Mouse (Mus musculus) B cell, adult 2 months (primary cell): ENCODE measurements around the gene Rdh8.
A peak's percentile ranks its signal among the peaks of the same experiment; 100 is the strongest.

Experiments
- DNase-seq, 2 experiments: peaks; one replicate each; pipeline ENCODE4 v3.0.0; 2022

Rdh8 gene

DNA sequence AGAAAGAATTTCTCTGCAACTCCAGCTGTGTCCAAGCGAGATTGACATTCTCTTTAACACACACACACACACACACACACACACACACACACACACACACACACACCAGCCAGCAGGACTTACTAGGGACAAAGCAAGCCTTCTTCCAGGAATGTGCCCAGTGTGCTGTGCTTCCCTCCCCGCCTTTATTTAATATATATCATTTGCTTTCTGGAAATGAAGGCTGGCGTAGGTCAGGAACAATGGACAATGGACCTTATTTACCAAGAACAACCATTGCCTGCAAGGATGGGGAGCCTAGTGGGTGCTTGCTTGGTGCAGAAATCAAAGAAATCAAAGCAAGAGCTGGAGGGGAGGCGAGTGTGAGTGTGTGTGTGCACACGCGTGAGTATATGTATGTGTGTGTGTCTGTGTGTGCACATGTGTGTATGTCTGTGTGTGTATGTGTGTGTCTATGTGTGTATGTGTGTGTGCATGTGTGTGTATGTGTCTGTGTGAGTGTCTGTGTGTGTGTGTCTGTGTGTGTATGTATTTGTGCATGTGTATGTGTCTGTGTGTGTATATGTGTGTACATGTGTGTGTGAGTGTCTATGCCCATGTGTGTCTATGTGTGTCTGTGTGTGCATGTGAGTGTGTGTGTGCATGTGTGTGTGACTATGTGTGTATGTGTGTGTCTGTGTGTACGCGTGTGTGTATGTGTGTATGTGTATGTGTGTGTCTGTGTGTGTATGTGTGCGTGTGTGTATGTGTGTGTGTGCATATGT, 19.1 kb downstream of the Rdh8 start:
- DNase-seq = no peak

DNA sequence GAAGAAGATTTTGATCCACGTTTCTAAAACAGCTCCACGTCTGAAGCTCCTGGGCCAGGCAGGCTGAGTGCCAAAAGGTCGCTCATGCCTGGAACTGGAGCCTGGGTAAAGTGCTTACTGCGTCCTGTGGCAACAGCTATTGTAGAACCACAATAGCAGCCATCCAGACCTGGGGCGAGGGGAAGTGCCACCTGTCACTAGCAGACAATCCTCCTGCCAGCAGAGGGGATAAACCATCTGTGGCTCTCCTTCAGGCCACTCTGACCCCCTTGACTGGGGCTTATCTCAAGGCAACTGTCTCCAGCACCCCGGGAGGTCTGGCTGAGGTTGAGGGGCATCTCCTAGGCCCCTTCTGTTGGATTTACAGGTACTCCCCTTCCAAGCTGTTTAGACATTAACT, 20.6 kb downstream of the Rdh8 start:
- DNase-seq = no peak

DNA sequence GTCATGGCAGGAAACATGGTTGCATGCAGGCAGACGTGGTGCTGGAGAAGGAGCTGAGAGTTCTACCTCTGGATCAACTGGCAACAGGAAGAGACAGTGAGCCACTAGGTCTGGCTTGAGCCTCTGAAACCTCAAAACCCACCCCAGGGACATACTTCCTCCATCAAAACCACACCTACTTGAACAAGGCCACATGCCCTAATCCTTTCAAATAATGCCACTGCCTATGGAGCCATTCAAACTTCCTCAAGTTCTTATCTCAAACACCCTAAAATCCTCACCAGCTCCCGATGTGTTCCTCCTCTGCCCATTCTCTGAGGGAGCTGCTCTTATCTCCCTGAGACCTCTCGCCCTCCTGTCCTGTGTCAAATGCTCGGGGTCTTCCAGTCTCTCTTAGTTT, 23.9 kb downstream of the Rdh8 start:
- DNase-seq = no peak

DNA sequence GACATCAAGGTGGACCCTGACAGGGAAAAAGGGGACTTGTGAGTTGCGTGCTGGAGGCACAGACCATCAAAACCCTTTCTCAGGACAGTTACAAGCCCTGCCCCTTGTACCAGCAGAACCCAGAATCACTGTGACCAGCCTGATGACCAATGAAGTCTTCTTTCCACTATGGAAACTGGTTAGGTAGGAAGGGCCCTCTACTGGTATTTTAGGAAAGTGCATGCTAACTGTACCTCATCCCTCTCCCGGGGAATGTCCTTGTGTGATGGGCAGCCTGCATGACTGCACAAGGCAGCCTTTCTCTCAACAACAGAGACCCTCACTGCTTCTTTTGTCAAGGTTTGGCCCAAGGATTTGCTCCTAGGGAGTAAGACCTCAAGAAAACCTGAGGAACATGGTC, 24.4 kb downstream of the Rdh8 start:
- no peak for DNase-seq

DNA sequence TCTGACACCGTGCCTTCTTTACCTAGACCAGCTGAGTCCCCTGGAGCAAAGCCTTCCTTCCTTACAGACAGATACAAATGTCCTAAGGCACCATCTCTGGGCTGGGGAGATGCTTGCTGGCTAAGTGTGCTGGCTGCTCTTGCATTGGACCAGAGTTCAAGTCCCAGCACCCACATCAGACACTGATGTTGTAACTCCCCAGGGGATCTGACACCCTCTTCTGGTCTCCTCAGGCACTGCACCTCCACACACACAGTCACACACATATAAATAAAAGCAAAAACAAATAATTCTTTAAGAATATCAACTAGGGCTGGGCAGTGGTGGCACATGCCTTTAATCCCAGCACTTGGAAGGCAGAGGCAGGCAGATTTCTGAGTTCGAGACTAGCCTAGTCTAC, 31.9 kb downstream of the Rdh8 start:
- DNase-seq = no peak

DNA sequence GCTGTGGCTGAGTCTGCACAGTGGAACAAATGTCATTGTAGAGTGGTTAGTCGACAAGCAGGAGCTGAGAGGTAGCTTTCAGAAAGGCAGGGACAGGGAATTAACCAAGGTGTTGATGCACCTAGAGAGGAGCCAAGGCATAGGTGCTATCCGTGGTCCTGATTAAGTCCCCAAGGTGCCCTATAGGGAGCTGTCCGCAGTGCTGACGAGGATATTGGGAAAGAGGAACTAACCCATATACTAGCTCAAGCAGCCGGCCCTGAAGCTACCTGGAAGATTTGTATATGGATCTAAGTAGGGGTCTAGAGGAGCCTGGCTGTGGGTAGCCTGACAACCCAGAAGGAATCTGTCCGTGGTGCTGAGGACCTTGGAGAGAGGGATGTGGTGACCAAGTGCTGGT, 38.8 kb downstream of the Rdh8 start:
- DNase-seq = peak; percentile 80 to 82

DNA sequence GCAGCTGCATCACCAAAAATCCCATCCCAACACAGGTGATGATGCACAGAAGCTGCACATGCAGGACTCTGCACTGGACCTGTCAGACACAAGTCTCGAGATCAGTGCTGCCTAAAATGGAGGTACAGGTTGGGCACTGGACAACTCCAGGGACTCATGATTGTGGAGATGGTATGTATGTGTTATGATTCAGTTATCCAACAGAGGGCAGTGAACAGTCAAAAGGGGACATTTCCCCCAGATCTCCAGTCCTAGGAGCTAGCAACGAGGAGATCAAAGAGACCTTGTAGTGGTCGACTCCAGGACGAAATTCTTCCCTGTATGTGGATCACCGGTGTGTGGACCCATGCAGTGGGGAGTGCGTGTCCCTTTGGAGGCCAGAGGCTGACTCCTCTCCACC, 41.6 kb downstream of the Rdh8 start:
- no peak for DNase-seq

DNA sequence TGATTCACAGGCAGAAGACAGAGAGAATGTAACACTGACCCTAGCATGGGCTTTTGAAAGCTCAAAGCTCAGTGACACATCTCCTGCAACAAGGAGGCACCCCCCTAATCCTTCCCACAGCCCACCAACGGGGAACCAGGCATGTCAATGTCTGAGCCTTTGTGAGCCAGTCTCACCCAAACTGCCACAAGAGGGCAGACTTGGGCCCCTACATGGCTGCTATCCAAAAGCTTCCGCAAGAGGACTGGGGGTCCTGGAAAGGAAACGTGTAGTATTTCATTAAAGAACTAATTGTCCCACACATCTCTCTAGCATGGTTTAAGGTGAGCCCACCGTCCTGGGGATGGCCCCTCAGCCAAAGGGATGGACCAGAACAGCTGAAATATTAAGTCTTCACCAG, 43.5 kb downstream of the Rdh8 start:
- peak; percentile 52 to 54 for DNase-seq

DNA sequence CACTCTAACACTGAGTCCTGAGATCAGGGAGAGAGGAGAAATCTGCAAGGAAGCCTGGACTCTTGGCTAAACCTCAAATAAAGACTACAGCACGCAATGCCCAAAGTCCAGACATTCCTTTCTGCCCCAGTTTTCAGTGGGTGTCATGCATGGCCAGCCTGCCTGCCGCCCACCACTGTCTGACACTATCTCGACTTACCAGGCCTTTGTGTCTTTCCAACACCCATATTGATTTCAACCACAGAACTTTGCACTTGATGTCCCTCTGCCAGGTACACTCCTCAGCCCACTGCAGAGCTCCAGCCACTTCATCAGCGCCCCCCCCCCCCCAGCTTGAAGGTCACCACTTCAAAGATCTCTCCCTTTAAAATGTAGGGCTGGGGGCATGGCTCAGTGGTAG, 43.9 kb downstream of the Rdh8 start:
- no peak for DNase-seq

DNA sequence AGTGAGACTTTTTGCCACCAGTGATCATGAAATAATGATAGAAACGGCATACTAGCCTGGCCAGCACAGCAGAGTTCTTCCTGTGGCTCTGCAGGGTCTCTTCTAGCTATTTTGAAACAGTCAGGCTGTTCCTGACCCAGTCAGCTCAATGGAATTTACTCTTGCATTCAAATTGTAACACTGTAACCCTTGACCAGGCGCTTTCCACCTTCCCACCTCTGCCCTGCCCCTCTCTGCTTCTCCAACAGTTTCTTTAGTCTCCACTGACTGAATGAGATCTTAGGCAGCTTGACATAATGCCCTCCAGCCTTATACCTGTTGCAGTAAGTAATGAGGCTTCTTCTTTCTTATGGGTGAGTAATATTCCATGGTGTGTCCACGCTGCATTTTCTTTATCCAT, 48.6 kb downstream of the Rdh8 start:
- DNase-seq = no peak

DNA sequence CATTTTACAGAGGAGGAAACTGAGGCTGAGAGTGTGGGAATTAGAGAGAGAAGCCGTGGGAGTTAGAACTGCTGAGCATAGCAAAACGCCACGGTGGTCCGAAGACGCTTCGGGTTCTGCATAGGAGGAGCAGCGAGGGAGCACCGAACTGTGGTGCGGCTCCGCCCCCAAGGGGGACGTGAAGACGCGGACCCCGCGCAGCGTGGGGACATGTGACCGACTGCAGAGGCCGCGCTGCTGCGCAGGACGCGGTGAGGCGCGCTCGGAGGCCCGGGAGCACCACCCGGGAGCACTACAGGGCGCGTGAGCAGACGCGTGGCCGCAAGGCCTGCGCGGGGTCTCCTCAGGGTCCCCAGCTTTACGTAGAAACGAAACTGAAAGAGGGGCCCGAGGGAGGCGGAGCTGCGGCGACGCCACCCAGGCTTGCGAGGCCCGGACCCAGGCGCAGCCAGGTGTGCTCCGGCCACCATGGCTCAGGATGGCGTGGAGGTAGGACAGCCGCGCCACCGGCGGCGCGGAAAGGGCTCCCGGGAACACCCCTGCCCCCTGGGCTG, 50.2 kb downstream of the Rdh8 start, which contains the start of gene A230050P20Rik:
Gene A230050P20Rik (plus strand): TSS at position 195 of the 554 bp plus-strand sequence.
- peak; percentile 71 to 72 for DNase-seq

DNA sequence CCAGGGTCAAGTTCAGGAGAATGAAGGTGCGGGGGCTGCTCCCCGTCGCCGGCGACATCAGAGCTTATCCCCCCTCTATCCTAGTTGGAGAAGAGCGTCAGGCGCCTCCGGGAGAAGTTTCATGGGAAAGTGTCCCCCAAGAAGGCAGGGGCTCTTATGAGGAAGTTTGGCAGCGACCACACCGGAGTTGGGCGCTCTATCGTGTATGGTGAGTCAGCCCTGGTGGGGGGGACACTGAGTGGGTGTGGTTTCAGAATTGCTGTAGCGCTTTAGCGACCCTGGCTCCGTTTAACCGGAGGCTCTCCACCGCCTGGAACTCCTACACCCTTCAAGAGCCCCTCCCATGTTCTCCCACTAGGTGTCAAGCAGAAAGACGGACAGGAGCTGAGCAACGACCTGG, 50.9 kb downstream of the Rdh8 start:
- peak; percentile 43 to 50 for DNase-seq

DNA sequence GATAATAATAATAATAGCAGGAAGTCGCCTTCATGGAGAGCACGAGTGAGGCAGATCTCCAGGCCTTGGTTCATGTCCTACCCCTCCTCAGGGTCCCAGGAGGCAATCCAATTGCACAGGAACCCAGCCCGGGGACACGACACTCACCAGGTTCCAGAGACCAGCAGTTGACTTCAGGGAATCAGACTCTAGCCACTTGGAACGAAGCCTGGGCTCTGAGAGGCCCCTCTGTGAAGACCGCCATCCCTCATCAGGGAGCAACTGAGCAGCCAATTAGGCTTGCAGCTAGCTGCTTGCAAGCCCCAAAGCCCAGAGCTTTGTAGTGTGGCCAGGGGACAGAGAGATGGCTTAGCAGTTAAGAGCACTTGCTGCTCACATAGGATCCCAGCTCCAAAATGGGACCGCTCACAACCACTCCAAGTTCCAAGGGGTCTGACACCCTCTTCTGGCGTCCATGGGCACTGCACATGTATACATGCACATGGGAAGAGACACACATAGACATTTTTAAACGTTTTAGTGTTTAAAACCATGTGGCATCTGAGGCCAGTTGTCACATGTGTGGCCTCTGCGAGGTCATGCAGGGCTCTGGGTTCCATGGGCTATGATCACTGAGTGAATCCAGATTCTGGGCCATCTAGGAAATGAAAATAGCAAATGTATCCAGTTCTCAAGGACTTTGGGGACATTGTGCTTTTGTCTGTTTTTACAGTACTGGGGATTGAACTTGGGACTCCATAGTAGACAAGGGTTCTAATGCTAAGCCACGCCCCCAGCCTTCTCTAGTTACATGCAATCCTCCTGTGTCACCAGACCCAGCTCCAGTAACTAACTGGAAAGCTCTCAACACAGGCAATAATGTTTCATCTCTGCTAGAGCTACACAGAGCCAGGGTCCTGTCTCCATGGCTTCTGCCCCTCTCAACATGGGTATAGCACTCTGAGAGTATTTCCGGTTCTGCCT, 52.2 kb downstream of the Rdh8 start:
- DNase-seq = no peak

DNA sequence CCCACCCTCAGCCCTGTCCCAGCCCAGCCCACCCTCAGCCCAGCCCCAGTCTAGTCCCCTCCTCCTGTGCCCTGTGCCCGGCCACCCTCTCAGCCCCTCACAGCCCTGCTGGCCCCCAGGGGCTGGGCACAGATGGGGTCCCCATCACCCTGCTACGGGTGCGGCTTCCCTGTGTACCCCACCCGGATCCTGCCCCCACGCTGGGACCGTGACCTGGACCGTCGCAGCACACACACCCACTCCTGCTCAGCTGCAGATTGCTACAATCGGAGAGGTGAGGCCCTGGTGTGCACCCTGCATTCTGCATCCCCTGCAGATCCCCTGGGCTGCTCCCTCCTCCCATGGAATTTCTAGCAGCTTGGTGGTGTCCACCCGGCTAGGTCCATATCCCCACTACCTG, 54.7 kb downstream of the Rdh8 start:
- no peak for DNase-seq

DNA sequence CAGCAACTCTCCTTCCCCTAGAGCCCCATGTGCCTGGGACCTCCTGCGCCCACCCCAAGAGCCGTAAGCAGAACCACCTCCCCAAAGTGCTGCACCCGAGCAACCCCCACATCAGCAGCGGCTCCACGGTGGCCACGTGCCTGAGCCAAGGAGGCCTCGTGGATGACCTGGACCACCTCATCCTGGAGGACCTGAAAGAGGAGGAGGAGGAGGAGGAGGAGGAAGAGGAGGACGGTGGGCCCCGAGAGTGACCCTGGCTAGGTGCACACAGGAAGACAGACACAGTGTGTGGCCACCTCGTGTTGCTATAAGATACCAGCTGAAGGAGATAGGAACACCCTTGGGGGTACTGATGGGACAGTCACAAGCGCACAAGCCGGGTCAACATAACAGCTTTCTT, 55.2 kb downstream of the Rdh8 start:
- DNase-seq = no peak

DNA sequence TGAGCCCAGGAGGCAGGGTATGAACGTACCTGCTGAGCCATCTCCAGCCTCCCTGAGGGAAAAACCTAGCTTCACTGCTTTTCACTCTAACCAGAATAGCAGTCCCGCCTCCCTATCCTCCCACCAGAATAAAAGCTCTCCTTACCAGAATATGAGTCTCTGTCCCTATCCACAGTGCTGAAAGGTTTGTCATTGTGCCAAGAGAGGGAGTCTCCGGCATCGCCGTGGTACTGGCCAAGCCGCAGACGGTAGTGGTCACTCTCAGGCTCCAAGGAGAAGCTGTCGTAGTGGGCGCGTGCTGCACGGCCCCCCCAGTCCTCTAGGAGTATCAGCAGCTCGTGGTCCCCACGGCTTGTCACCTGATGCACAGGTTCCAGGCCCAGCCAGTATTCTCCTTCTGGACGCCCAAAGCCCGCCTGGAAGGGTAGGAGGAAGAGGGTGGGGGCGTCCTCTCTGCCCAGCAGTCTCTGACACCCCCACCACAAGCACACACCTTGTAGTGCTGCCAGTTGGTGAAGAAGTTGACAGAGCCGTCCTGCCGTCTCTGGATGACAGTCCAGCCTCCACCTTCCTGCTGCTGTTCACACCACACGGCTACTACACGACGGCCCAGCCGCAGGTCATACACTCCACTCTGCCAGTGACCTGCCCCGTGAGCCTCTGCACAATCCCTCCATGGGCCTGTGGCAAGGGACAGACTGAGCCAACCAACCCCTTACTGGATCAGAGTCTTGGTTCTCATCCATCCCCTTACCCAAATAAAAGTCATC, 56.9 kb downstream of the Rdh8 start:
- DNase-seq = no peak
